Mouse (Mus musculus) MN1 (cell line): Measurements from ENCODE around the gene Magi3.

Experiments used
- DNase-seq: peaks from one replicate; pipeline ENCODE4 v3.0.0-alpha.2; 2016; ENCODE audit warnings: low spot score

The Magi3 gene

GRCm38 (mm10) chr3:104220295-104220965, at the start of gene Magi3:
Gene Magi3 (minus strand): TSS chr3:104220374.
- peak; percentile 97 for DNase-seq

- peak; percentile 38 for DNase-seq
Measured at GRCm38 (mm10) chr3:104264530-104265145, 44.5 kb upstream of the Magi3 start.

- no peak for DNase-seq
Measured at GRCm38 (mm10) chr3:104260221-104260620, 40.0 kb upstream of the Magi3 start.

- DNase-seq: no peak
Measured at GRCm38 (mm10) chr3:104259168-104259567, 39.0 kb upstream of the Magi3 start.

- DNase-seq: no peak
Measured at GRCm38 (mm10) chr3:104257041-104257440, 36.9 kb upstream of the Magi3 start.

GRCm38 (mm10) chr3:104253760-104254159, 33.6 kb upstream of the Magi3 start:
- no peak for DNase-seq

GRCm38 (mm10) chr3:104247850-104248249, 27.7 kb upstream of the Magi3 start:
- no peak for DNase-seq

GRCm38 (mm10) chr3:104247057-104247456, 26.9 kb upstream of the Magi3 start:
- DNase-seq: no peak

- DNase-seq: no peak
Measured at GRCm38 (mm10) chr3:104244373-104244772, 24.2 kb upstream of the Magi3 start.

GRCm38 (mm10) chr3:104243972-104244371, 23.8 kb upstream of the Magi3 start:
- DNase-seq: no peak

GRCm38 (mm10) chr3:104239785-104240184, 19.6 kb upstream of the Magi3 start:
- no peak for DNase-seq

- no peak for DNase-seq
Measured at GRCm38 (mm10) chr3:104239376-104239775, 19.2 kb upstream of the Magi3 start.

- no peak for DNase-seq
Measured at GRCm38 (mm10) chr3:104237846-104238440, 17.8 kb upstream of the Magi3 start.

- no peak for DNase-seq
Measured at GRCm38 (mm10) chr3:104236029-104236428, 15.9 kb upstream of the Magi3 start.

- no peak for DNase-seq
Measured at GRCm38 (mm10) chr3:104235099-104235498, 14.9 kb upstream of the Magi3 start.

GRCm38 (mm10) chr3:104233366-104234312, 13.5 kb upstream of the Magi3 start:
- no peak for DNase-seq

GRCm38 (mm10) chr3:104227438-104228111, 7.4 kb upstream of the Magi3 start:
- no peak for DNase-seq

- no peak for DNase-seq
Measured at GRCm38 (mm10) chr3:104226731-104227130, 6.6 kb upstream of the Magi3 start.

- DNase-seq: peak; percentile 51
Measured at GRCm38 (mm10) chr3:104221156-104221555, 982 bp upstream of the Magi3 start.

GRCm38 (mm10) chr3:104219531-104220294, 461 bp downstream of the Magi3 start:
- DNase-seq: peak; percentile 45

GRCm38 (mm10) chr3:104218926-104219325, 1.2 kb downstream of the Magi3 start:
- DNase-seq: peak; percentile 17
